Mouse (Mus musculus) C2C12 (cell line): ENCODE results near the gene Hist1h4k. TPM values are rescaled to one million over a fixed set of nuclear protein-coding genes. Genes with fewer than 3 reads are reported as not detected.
"Not testable (repeated sequence)": the region's sequence is repeated elsewhere in the genome, so short reads cannot be mapped to it uniquely, and the experiment has no call there.

Source experiments
- H3K27me3 ChIP-seq: one replicate; pipeline ENCODE4 v1.6.1; 2011; ENCODE audit not compliant: control insufficient read depth, insufficient read depth, insufficient read length
- H3K36me3 ChIP-seq: one replicate; pipeline ENCODE4 v1.6.1; 2011; ENCODE audit not compliant: control insufficient read depth, insufficient read depth
- H3K4me3 ChIP-seq: one replicate; pipeline ENCODE4 v1.5.1; 2011; ENCODE audit warnings: mild to moderate bottlenecking, control low read depth; ENCODE audit not compliant: poor library complexity, insufficient read depth, severe bottlenecking
- H3K79me2 ChIP-seq: one replicate; pipeline ENCODE4 v1.6.1; 2011; ENCODE audit not compliant: control insufficient read depth, insufficient read depth
- H3K79me3 ChIP-seq: one replicate; pipeline ENCODE4 v1.6.1; 2011; ENCODE audit warnings: low read depth, control low read depth
- H3ac ChIP-seq: one replicate; pipeline ENCODE3; 2011; ENCODE audit warnings: low read depth; ENCODE audit not compliant: control insufficient read depth, insufficient read length
- CEBPB ChIP-seq: IDR thresholded peaks from one replicate; pipeline ENCODE4 v1.6.1; 2011; ENCODE audit warnings: low read depth, mild to moderate bottlenecking, control low read depth, moderate library complexity
- CTCF ChIP-seq: IDR thresholded peaks from one replicate; pipeline ENCODE4 v1.5.1; 2011; ENCODE audit not compliant: control insufficient read depth, insufficient read depth, insufficient read length
- FOSL1 ChIP-seq: IDR thresholded peaks from one replicate; pipeline ENCODE4 v1.8.0; 2011; ENCODE audit warnings: mild to moderate bottlenecking, low read length; ENCODE audit not compliant: poor library complexity, insufficient read depth, severe bottlenecking
- MAX ChIP-seq: IDR thresholded peaks from one replicate; pipeline ENCODE4 v1.6.1; 2011; ENCODE audit warnings: mild to moderate bottlenecking, control low read depth
- MYOD1 ChIP-seq: IDR thresholded peaks from one replicate; pipeline ENCODE4 v1.6.1; 2011; ENCODE audit warnings: low read depth; ENCODE audit not compliant: control insufficient read depth, insufficient read length
- MYOG ChIP-seq: IDR thresholded peaks from one replicate; pipeline ENCODE4 v1.6.1; 2011; ENCODE audit not compliant: control insufficient read depth, insufficient read length; ENCODE audit errors: extremely low read depth
- USF1 ChIP-seq: IDR thresholded peaks from one replicate; pipeline ENCODE4 v1.6.1; 2011; ENCODE audit warnings: low read depth, mild to moderate bottlenecking, control low read depth, moderate library complexity
- long read RNA-seq, 2 experiments: library from polyadenylated mRNA; unstranded; transcript quantifications; one replicate each; pipeline ENCODE4 v2.0.0; 2019 to 2020
- polyA plus RNA-seq: library from polyadenylated mRNA; unstranded; fragments of >200 nt; fragmentation: generic; extraction: Trizol; gene quantifications from one replicate; pipeline ENCODE4 v1.2.1, GENCODE M21; 2012; ENCODE audit warnings: missing spikeins

Gene Hist1h4k
- 10.3 TPM for polyA plus RNA-seq
- long read RNA-seq, experiment 1, partial matches to known transcripts = 0 of 1 reads
- long read RNA-seq, experiment 1, other reads (novel, unspliced or antisense) = 0 of 1 reads
- long read RNA-seq, experiment 2 = 0 reads

DNA sequence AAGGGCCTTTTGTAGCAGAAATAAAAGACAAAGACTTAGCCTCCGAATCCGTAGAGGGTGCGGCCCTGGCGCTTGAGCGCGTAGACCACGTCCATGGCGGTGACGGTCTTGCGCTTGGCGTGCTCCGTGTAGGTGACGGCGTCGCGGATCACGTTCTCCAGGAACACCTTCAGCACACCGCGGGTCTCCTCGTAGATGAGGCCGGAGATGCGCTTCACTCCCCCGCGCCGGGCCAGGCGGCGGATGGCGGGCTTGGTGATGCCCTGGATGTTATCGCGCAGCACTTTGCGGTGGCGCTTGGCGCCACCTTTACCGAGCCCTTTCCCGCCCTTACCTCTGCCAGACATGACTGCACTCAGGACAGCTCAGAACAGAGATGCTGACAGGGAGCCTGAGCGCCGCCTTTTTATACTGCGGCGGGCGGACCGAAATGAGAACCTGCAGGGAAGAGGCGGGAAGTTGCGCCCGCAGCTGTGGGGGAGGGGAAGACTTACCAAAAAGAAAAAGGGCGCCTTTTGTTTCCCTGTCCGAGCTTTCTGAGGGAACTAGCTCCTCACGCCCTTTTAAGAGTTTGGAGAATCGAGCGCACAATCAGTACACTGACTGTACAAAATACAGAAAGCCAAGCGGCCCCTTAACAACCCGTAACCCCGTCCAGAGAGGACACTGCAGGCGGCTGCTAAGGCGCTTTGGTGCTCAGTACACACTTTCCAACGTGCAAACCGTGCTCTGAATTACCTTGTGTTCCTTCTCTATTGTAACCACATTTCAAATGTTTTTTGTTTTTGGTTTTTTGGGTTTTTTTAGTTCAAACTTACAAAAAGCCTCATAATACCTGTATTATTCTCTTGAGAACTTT is at the start of gene Hist1h4k:
Gene Hist1h4k (minus strand): TSS at position 347 of the 859 bp plus-strand sequence.
- Histone ChIP-seq H3ac (peak within 1 kb of the TSS; percentile 82), H3K79me2 (peaks cover 28% of the 10 kb centered on the region), H3K4me3 (peak within 1 kb of the TSS; percentile 31)
- H3K27me3 ChIP-seq, H3K79me3 ChIP-seq, H3K36me3 ChIP-seq: not testable (repeated sequence)
- peak; percentile 18 for TF ChIP-seq CEBPB

DNA sequence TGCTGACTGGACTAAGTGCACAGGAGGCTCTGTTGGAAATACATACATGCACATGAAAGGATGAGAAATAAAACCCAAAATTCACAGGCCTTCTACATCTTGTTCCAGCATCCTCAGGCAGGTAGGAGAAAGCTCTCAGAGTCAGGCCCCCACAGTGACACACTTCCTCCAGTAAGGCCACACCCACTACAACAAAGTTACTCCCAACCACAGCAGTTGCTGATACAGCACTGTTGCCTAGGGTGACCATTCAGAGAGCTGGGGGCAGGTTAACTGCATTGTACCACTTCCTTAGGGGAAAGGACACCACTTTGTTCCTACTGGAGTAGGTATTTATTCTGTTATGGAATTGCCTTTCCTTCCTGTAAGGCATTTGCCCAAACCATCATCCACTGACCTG is 46.9 kb upstream of the Hist1h4k start:
- not testable (repeated sequence) for H3K4me3 ChIP-seq, H3K79me2 ChIP-seq, H3ac ChIP-seq, H3K36me3 ChIP-seq, H3K79me3 ChIP-seq, H3K27me3 ChIP-seq

DNA sequence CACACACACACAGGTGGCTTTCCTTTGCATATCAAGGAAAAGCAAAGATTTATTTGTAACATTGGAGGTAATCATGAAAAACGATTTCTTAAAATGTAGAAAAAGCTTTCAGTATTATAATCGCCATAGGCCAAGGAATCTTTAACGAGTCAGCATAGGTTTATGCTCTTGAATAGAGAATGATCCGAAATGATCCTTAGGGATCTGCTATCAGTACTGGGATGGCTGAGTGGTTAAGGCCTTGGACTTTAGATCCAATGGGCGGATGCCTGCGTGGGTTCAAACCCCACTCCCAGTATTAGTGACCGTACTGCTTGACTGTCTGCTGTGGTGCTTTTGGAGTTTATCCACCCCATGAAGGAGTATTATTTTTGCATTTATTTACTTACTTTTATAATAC is 45.3 kb upstream of the Hist1h4k start:
- TF ChIP-seq USF1 (no peak), CEBPB (no peak), MAX (no peak), CTCF (no peak), MYOG (no peak), MYOD1 (no peak), FOSL1 (no peak)
- Histone ChIP-seq H3K79me2 (no peaks in the 10 kb centered on the region), H3K79me3 (no peaks in the 10 kb centered on the region)

DNA sequence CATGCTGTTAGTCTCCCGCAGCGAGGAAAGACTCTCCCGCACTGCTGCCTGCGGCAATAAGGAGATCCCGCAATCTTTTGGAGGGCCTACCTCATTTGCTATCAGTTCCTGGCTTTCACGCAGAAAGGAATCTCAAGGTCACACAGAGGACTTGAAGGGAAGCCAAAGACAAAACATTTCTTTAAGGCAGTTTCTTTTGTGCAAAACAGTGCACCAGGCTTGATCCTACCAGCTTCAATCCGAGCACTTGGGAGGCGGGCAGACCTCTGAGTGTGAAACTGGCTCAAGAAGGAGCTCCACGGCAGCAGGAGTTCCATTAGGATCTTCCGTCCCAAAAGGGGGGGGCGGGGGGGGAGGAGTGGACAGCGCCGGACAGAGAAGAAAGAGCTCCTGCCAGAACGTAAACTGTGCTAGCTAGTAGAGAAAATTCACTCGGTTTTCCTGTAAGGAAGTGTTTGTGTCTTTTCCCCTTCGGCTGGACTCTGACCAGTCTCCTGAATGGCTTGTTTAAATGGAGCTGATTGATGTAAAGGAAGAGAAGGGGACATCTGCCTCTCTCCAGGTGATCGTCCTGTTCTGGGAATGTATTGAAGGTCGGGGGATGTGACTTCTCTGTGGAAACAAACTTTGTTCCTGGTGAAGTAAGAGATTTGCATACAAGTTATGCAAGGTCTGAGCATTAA is 40.4 kb upstream of the Hist1h4k start:
- Histone ChIP-seq H3K4me3 (no peak overlapping the region), H3K79me2 (no peaks in the 10 kb centered on the region), H3K27me3 (no peaks in the 10 kb centered on the region), H3K36me3 (no peaks in the 10 kb centered on the region), H3K79me3 (no peaks in the 10 kb centered on the region), H3ac (no peak overlapping the region)
- TF ChIP-seq MAX = no peak
- no peak for TF ChIP-seq FOSL1
- TF ChIP-seq USF1 = no peak

More for the DNA sequence above, 45.3 kb upstream of the Hist1h4k start:
- Histone ChIP-seq H3K4me3 (no peak overlapping the region), H3K27me3 (no peaks in the 10 kb centered on the region), H3K36me3 (no peaks in the 10 kb centered on the region), H3ac (no peak overlapping the region)

DNA sequence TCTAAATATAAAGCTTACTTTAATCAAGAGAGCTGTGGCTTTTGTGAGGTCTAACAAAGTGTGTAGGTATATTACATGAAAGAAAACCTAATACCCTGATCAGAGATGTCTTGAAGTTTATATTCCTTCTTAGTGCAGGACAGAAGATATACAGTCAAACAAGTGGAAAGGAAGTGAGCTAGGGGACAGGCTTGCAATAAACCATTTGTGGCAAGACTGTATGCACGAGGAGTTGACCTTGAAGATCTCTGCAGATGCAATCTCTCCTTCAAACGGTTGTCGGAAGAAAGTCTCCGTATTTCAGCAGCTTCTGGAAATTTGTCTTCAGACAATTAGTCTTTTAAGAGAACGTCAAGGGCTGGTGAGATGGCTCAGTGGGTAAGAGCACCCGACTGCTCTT is 39.6 kb upstream of the Hist1h4k start:
- H3K27me3 ChIP-seq = no peaks in the 10 kb centered on the region
- no peaks in the 10 kb centered on the region for H3K36me3 ChIP-seq
- no peak overlapping the region for H3ac ChIP-seq
- no peaks in the 10 kb centered on the region for H3K79me2 ChIP-seq
- no peaks in the 10 kb centered on the region for H3K79me3 ChIP-seq
- H3K4me3 ChIP-seq = no peak overlapping the region
- no peak for TF ChIP-seq MAX

DNA sequence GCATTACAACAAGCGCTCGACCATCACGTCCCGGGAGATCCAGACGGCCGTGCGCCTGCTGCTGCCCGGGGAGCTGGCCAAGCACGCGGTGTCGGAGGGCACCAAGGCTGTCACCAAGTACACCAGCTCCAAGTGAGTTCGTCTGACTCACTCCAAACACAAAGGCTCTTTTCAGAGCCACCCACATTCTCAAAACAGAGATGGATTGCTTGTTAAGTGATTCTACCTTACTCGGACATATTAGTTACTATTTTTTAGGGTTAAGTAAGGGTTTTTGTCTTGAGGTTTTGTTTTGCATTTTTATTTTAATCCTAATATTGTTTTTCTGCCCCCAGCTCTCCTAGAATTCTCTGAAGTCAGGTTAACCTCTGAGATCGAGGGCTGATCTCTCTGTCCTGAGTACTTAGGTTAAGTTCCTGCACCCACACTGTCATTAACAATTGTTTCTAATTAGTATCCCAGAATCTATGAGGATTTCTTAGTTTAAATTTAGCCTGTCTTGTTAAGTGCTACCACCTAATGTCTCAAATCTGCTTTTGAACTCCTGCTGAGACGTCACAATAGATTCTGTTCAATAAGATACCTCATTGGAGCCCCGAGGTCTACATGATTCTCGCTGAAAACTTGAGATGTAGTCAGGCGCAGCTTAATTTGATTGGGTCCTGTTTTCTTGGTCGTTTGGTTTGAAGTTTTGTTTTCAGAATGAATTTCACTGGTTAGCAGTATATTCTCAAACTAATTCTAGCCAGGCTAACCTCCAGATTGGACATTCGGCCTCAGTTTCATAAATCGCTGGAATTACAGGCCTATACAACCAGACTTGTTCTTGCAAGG is 37.7 kb upstream of the Hist1h4k start:
- no peaks in the 10 kb centered on the region for H3K79me3 ChIP-seq
- TF ChIP-seq FOSL1 (no peak), MYOD1 (no peak), CTCF (no peak), CEBPB (no peak), MYOG (no peak), MAX (no peak), USF1 (no peak)
- no peaks in the 10 kb centered on the region for H3K27me3 ChIP-seq
- H3K79me2 ChIP-seq = no peaks in the 10 kb centered on the region
- no peaks in the 10 kb centered on the region for H3K36me3 ChIP-seq
- H3ac ChIP-seq = peak overlapping the region; percentile 32
- no peak overlapping the region for H3K4me3 ChIP-seq

DNA sequence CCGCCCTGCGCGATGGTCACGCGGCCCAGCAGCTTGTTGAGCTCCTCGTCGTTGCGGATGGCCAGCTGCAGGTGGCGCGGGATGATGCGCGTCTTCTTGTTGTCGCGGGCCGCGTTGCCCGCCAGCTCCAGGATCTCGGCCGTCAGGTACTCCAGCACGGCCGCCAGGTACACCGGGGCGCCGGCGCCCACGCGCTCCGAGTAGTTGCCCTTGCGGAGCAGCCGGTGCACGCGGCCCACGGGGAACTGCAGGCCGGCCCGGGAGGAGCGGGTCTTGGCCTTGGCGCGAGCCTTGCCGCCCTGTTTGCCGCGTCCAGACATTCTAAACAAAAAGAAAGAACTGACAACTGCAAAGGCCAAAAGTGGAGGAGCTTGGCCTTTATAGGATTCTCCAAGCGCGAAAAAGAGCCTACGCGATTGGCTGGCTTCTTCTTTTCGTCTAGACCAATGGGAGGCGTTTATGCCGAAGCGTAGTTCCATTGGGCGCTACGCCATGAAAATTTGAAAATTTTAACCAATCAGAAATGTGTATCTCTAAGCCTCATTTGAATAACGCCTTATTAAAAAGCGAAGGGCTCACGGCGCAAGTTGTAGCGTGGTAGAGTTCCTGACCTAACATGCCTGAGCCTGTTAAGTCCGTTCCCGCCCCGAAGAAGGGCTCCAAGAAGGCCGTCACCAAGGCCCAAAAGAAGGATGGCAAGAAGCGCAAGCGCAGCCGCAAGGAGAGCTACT is 36.8 kb upstream of the Hist1h4k start, which contains the start of the genes Hist1h2an and Hist1h2bp:
Gene Hist1h2an (minus strand): TSS at position 320 of the 731 bp plus-strand sequence.
Gene Hist1h2bp (plus strand): TSS at position 563 of the 731 bp plus-strand sequence.
- not testable (repeated sequence) for H3K36me3 ChIP-seq, H3K79me3 ChIP-seq, H3K27me3 ChIP-seq, H3K79me2 ChIP-seq
- Histone ChIP-seq H3ac (peak within 1 kb of the TSS; percentile 59), H3K4me3 (peak within 1 kb of the TSS; percentile 18)
